Mouse (Mus musculus) liver, embryonic 18 days (tissue): Measurements from ENCODE around the gene Negr1. TPM values are rescaled to one million over a fixed set of nuclear protein-coding genes. Genes with fewer than 3 reads are reported as not detected.

Source experiments
- polyA plus RNA-seq: library from polyadenylated mRNA; depleted of rRNA; stranded (reverse); fragments of >200 nt; gene quantifications from 2 replicates; pipeline ENCODE4 v1.2.3, GENCODE M21; 2012; rRNA removed

The Negr1 gene
- 0.02 and 0.05 TPM in 2 replicates for polyA plus RNA-seq

DNA sequence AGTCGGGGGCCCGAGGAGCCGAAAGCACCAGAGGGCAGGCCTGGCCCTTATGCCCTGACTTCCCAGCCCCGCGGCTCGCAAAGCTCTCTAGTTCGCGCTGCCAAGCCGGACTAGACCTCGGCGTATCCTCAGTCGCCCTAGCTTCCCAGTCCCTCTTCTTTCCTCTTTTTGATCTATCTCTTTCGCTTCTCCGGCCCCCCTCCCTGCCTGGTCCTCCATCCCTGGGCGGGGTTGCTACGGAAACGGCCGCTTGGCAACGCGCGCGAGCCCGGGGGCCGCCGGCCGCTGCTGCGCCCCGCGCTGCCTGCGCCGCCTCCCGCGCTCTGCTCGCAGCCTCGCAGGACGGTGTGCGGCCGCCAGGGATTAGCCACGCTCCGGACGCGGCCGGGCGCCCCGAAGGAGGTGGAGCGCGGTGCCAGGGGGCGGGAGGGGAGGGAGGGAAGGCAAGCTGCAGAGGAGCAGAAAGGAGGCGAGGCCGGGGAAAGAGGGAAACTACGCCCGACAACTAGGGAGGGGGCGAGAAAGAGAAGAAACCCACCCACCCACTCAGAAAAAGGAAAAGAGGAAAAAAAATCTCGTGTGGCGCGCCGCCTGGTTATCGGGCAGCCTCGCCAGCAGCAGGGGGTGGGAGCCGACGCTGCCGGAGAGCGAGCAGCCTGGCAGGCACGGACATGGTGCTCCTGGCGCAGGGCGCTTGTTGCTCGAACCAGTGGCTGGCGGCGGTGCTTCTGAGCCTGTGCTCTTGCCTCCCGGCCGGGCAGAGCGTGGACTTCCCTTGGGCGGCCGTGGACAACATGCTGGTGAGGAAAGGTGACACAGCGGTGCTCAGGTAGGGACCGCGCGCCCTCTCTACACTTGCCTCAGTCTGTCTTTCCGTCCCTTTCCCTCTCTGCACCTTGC, at the start of gene Negr1:
TSS of gene Negr1 (plus strand) at position 271 of the 900 bp plus-strand sequence.

